ENCODE assay signal across 20 mouse cellular contexts in genomic region chr1:119183558-119184270, GRCm38 (mm10).
DNase-seq lines count a peak whose midpoint lies in the region; ATAC-seq and TF ChIP-seq lines count a peak whose summit lies in the region.
"Had no signal": no experiment of that assay in that cellular context is flagged by ENCODE, and none has a peak within 500 bp of the region (broad histone marks: within the 10 kb centered on the region; RNA-seq: fewer than 3 reads in every experiment).

No protein-coding gene starts in this region.

- peak overlapping the region; percentile 49 for H3K4me2 ChIP-seq in heart, embryonic 12.5 days
- H3K4me2 ChIP-seq: lung, embryonic 15.5 days; neural tube, embryonic 12.5 days had no signal

- intact Hi-C loops in left cerebral cortex, adult 2 months (cut with DNase I) = no loop called here

- no peak overlapping the region for H3K9ac ChIP-seq in heart, embryonic 12.5 days
- H3K9ac ChIP-seq: liver, embryonic 14.5 days; lung, embryonic 15.5 days; neural tube, embryonic 12.5 days had no signal

- no peak overlapping the region for H3K4me3 ChIP-seq in heart, embryonic 12.5 days
- no peak overlapping the region for H3K4me3 ChIP-seq in left cerebral cortex, adult 2 months
- H3K4me3 ChIP-seq in embryonic facial prominence, embryonic 10.5 days = no peak overlapping the region
- H3K4me3 ChIP-seq: lung, embryonic 15.5 days; midbrain, embryonic 10.5 days; neural tube, embryonic 12.5 days had no signal

- ATAC-seq in heart, embryonic 12.5 days (ENCODE audit: insufficient number of reproducible peaks, low FRiP score) = peak; percentile 48; the same call in 1 of the 2 replicates
- ATAC-seq in monocyte, adult 5-6 weeks (replicated peaks; ENCODE audit: insufficient number of reproducible peaks, low FRiP score, low TSS enrichment, poor library complexity, severe bottlenecking) = no peak

- peaks cover 20% of the 10 kb centered on the region for H3K4me1 ChIP-seq in heart, embryonic 12.5 days (replicated peaks)
- H3K4me1 ChIP-seq in embryonic facial prominence, embryonic 10.5 days = no peaks in the 10 kb centered on the region
- H3K4me1 ChIP-seq: lung, embryonic 15.5 days; midbrain, embryonic 10.5 days; neural tube, embryonic 12.5 days had no signal

- no peak overlapping the region for H3K27ac ChIP-seq in heart, embryonic 12.5 days (ENCODE audit: poor library complexity, severe bottlenecking)
- H3K27ac ChIP-seq in left cerebral cortex, adult 2 months = no peak overlapping the region
- no peak overlapping the region for H3K27ac ChIP-seq in embryonic facial prominence, embryonic 10.5 days (replicated peaks)
- H3K27ac ChIP-seq: kidney, postnatal 0 days; liver, embryonic 14.5 days; lung, embryonic 15.5 days; midbrain, embryonic 10.5 days; neural tube, embryonic 12.5 days had no signal

- no peaks in the 10 kb centered on the region for H3K27me3 ChIP-seq in heart, embryonic 12.5 days (replicated peaks)
- H3K27me3 ChIP-seq in embryonic facial prominence, embryonic 10.5 days (replicated peaks; ENCODE audit: low read depth, poor library complexity, severe bottlenecking) = peaks cover 12% of the 10 kb centered on the region
- H3K27me3 ChIP-seq: lung, embryonic 15.5 days had no signal

- peaks cover 3% of the 10 kb centered on the region; the same call in 1 of the 2 replicates for H3K9me3 ChIP-seq in heart, embryonic 12.5 days (replicated peaks)
- H3K9me3 ChIP-seq in embryonic facial prominence, embryonic 10.5 days = no peaks in the 10 kb centered on the region
- H3K9me3 ChIP-seq: lung, embryonic 15.5 days; midbrain, embryonic 10.5 days; neural tube, embryonic 12.5 days had no signal

- no peak for DNase-seq in heart, adult 9 months (ENCODE audit: low spot score in 2 of 2)
- peak; percentile 14 to 23 for DNase-seq in left cerebral cortex, adult 2 months (ENCODE audit: extremely low spot score in 1 of 2, low spot score in 2 of 2)
- no peak for DNase-seq in left cerebral cortex, adult 11 months (ENCODE audit: low spot score)
- DNase-seq in frontal cortex, postnatal 14 days (ENCODE audit: low spot score in 2 of 2) = peak; percentile 15 to 16
- peak; percentile 42 to 57 for DNase-seq in right cerebral cortex, postnatal 10 days (ENCODE audit: low spot score in 2 of 2)
- DNase-seq in embryonic facial prominence, embryonic 10.5 days (ENCODE audit: low spot score) = no peak
- DNase-seq: adrenal gland, postnatal 25 days; B cell, adult 2 months; cerebellum, adult 2 months; kidney, adult 18-20 months; layer of hippocampus, postnatal 36 days; lung, postnatal 4 days; thymus, postnatal 36 days had no signal

- no peak for TF ChIP-seq CTCF in left cerebral cortex, adult 2 months (IDR thresholded peaks at IDR 0.05)

- WGBS in heart, embryonic 12.5 days = 26% methylated on average over 17 of the region's 17 CpGs
- WGBS in embryonic facial prominence, embryonic 10.5 days = 83% methylated on average over 17 of the region's 17 CpGs

- H3K36me3 ChIP-seq in heart, embryonic 12.5 days = no peaks in the 10 kb centered on the region
- H3K36me3 ChIP-seq in embryonic facial prominence, embryonic 10.5 days (replicated peaks) = no peaks in the 10 kb centered on the region
- H3K36me3 ChIP-seq: lung, embryonic 15.5 days; midbrain, embryonic 10.5 days; neural tube, embryonic 12.5 days had no signal

Comparison
In these comparisons a context has a peak if more than half of its experiments do, and no peak if none do; other contexts are left out.
1. DNase-seq: peak in left cerebral cortex, adult 2 months (2 of 2), frontal cortex, postnatal 14 days (2 of 2) and right cerebral cortex, postnatal 10 days (2 of 2); none in heart, adult 9 months (0 of 2), left cerebral cortex, adult 11 months (single experiment) and embryonic facial prominence, embryonic 10.5 days (single experiment).